In the genomic region with DNA sequence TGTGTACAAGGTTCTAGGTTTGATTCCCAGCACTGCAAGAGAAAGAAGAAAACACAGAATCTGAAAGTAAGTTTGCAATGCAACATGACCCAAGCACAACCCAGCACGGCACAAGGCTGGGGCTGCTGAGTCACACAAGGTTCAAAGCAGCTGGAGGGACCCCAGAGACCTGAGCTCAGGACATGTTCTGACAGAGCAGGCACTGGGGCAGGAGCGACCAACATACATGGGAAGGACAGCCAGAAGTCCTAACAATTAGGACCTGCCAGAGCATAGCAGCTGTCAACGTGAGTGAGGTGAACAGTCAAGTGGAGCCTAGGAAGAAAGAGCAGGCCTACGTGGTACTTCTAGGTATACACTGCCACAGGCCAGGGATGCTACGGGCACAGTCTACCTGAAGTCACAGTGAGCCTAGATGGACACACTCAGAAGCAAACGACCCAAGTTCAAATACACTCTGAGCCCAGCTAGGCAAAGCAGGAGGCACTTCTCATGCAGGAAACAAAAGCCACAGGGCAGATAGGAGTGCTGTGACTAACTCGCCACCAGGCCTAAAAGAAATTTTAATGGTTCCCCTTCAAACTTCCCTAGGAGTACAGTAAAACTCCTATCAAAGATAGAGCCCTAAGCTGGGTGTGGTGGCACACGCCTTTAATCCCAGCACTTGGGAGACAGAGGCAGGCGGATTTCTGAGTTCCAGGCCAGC, we compare ENCODE assay signal across 12 mouse cellular contexts. TPM values are rescaled to one million over a fixed set of nuclear protein-coding genes. Genes with fewer than 3 reads are reported as not detected.
DNase-seq lines count a peak whose midpoint lies in the region; ATAC-seq and TF ChIP-seq lines count a peak whose summit lies in the region.
"Had no signal": no experiment of that assay in that cellular context is flagged by ENCODE, and none has a peak within 500 bp of the region (broad histone marks: within the 10 kb centered on the region; RNA-seq: fewer than 3 reads in every experiment).

No protein-coding gene starts in this region.

- ATAC-seq in hindbrain, embryonic 13.5 days (ENCODE audit: low FRiP score) = no peak

- peaks cover 61% of the 10 kb centered on the region for H3K4me1 ChIP-seq in hindbrain, embryonic 13.5 days (replicated peaks)
- H3K4me1 ChIP-seq in hindbrain, embryonic 10.5 days (replicated peaks) = peaks cover 48% of the 10 kb centered on the region
- peaks cover 10 to 61% of the 10 kb centered on the region in 2 experiments for H3K4me1 ChIP-seq in CH12.LX (ENCODE audit: control insufficient read depth in 1 of 2, insufficient read depth in 2 of 2)

- H3K4me3 ChIP-seq in hindbrain, embryonic 13.5 days = 0 out of 2 replicates have a peak overlapping the region, but pooled peaks have one; percentile 62
- H3K4me3 ChIP-seq in hindbrain, embryonic 10.5 days = no peak overlapping the region
- H3K4me3 ChIP-seq in CH12.LX (replicated peaks in 1 of 3; ENCODE audit: low read depth in 2 of 3, low read length in 2 of 3, poor library complexity in 1 of 3) = no peak overlapping the region

- TF ChIP-seq POLR2A in CH12.LX (IDR thresholded peaks at IDR 0.05; ENCODE audit: low read depth, low read length) = no peak

- no peak for TF ChIP-seq RAD21 in CH12.LX (IDR thresholded peaks at IDR 0.05; ENCODE audit: low read depth, low read length)

- no peak for DNase-seq in hindbrain, embryonic 10.5 days (ENCODE audit: low spot score)
- DNase-seq in 3T3-L1 (ENCODE audit: low read depth, low spot score) (peak; percentile 54), CH12.LX (ENCODE audit: extremely low read depth) (peak; percentile 27)
- peak; percentile 32 for DNase-seq in induced T-regulatory cell, adult 2 months (ENCODE audit: low read depth)
- no peak for DNase-seq in left cerebral cortex, postnatal 4 days
- DNase-seq in cerebellum, adult 18-20 months = no peak
- no peak for DNase-seq in frontal cortex, postnatal 14 days (ENCODE audit: low spot score in 2 of 2)
- DNase-seq: right cerebral cortex, adult 18-20 months had no signal

- 85% methylated on average over 9 of the region's 9 CpGs for WGBS in hindbrain, embryonic 13.5 days
- 85% methylated on average over 9 of the region's 9 CpGs for WGBS in hindbrain, embryonic 10.5 days

- peaks cover 20% of the 10 kb centered on the region for H3K27me3 ChIP-seq in hindbrain, embryonic 13.5 days
- H3K27me3 ChIP-seq in hindbrain, embryonic 10.5 days (ENCODE audit: insufficient read depth, poor library complexity, severe bottlenecking) = peaks cover 36% of the 10 kb centered on the region
- peaks cover 32% of the 10 kb centered on the region for H3K27me3 ChIP-seq in CH12.LX (replicated peaks)

- no peak for TF ChIP-seq CTCF in CH12.LX (conservative IDR thresholded peaks at IDR 0.05 in 1 of 2, IDR thresholded peaks at IDR 0.05 in 1 of 2; ENCODE audit: low read depth in 2 of 2, low read length in 2 of 2)

- dilution Hi-C loops in CH12.LX (cut with MboI; ENCODE audit: extremely low pct_ligation_motif_present, extremely low pct_unique_long_range_greater_than_20kb, low sequenced_read_pairs) = no loop called here

- in situ Hi-C loops in CH12.LX (cut with MboI; ENCODE audit: low pct_ligation_motif_present, low pct_unique_long_range_greater_than_20kb, low sequenced_read_pairs) = no loop called here

- H3K9me3 ChIP-seq in hindbrain, embryonic 13.5 days = no peaks in the 10 kb centered on the region
- H3K9me3 ChIP-seq in hindbrain, embryonic 10.5 days = no peaks in the 10 kb centered on the region
- H3K9me3 ChIP-seq in CH12.LX (replicated peaks; ENCODE audit: low read length) = no peaks in the 10 kb centered on the region
- H3K9me3 ChIP-seq: G1E had no signal

- no peak overlapping the region; the same call in 1 of the 2 replicates for H3K9ac ChIP-seq in hindbrain, embryonic 13.5 days
- H3K9ac ChIP-seq in CH12.LX (ENCODE audit: insufficient read depth, low read depth) = no peak overlapping the region

- H3K27ac ChIP-seq in hindbrain, embryonic 13.5 days = no peak overlapping the region
- H3K27ac ChIP-seq in hindbrain, embryonic 10.5 days = no peak overlapping the region
- H3K27ac ChIP-seq in CH12.LX (ENCODE audit: insufficient read depth, low read depth) = peak overlapping the region; percentile 44

- H3K36me3 ChIP-seq in hindbrain, embryonic 13.5 days = peaks cover 16% of the 10 kb centered on the region
- H3K36me3 ChIP-seq in hindbrain, embryonic 10.5 days = peaks cover 12% of the 10 kb centered on the region
- peaks cover 12 to 24% of the 10 kb centered on the region in 2 experiments for H3K36me3 ChIP-seq in CH12.LX (replicated peaks in 1 of 2; ENCODE audit: control insufficient read depth in 1 of 2, insufficient read depth in 1 of 2, low read length in 1 of 2)

- H3K4me2 ChIP-seq in hindbrain, embryonic 13.5 days = peak overlapping the region; percentile 80
- H3K4me2 ChIP-seq in CH12.LX (ENCODE audit: insufficient read depth, low read depth, poor library complexity, severe bottlenecking) = peak overlapping the region; percentile 3; the same call in 1 of the 2 replicates

- no peak for TF ChIP-seq EP300 in CH12.LX (IDR thresholded peaks at IDR 0.05; ENCODE audit: low read length)

- intact Hi-C loops in left cerebral cortex, postnatal 4 days (cut with DNase I) = no loop called here

- 0 out of 2 replicates have a peak, but pooled peaks cover 2% of the 10 kb centered on the region for H3K79me2 ChIP-seq in CH12.LX (replicated peaks; ENCODE audit: control insufficient read depth, extremely low read depth, insufficient read depth, poor library complexity, severe bottlenecking)

TF ChIP-seq in CH12.LX, 34 proteins besides CTCF, POLR2A, EP300 and RAD21:
- TF ChIP-seq USF1 (IDR thresholded peaks at IDR 0.05; ENCODE audit: low read depth, low read length) (no peak), IRF4 (IDR thresholded peaks at IDR 0.05; ENCODE audit: low read depth, low read length) (0 out of 2 replicates have a peak, but pooled peaks have one; percentile 13), MXI1 (IDR thresholded peaks at IDR 0.05; ENCODE audit: low read depth, low read length) (peak; percentile 53; the same call in 1 of the 2 replicates), ETS1 (conservative IDR thresholded peaks at IDR 0.05; ENCODE audit: low read depth, low read length) (peak; percentile 57; the same call in 1 of the 2 replicates), MEF2A (IDR thresholded peaks at IDR 0.05; ENCODE audit: borderline replicate concordance, low read depth, low read length) (no peak), ZKSCAN1 (IDR thresholded peaks at IDR 0.05; ENCODE audit: borderline replicate concordance, low read depth, low read length) (no peak)

RNA-seq across cellular contexts. Expression of gene Impdh1, which starts 5.8 kb away (rescaled TPM):
- polyA plus RNA-seq in hindbrain, embryonic 13.5 days (2015; fragmentation: Nextera tagmentation; extraction: Ambion mirVana) = 58.1 and 65.5 TPM in 2 replicates
- polyA plus RNA-seq in hindbrain, embryonic 10.5 days (2016; fragmentation: Nextera tagmentation; extraction: Ambion mirVana) = 40.5 and 48.4 TPM in 2 replicates
- total RNA-seq in CH12.LX (2012; rRNA removed) = 14.9 and 17.3 TPM in 2 replicates
- total RNA-seq in CH12.LX (2014; rRNA removed) = 2.5 and 3.1 TPM in 2 replicates
- polyA plus RNA-seq in CH12.LX (2012; ENCODE audit: insufficient read length, low read depth) = 19.6 and 21.6 TPM in 2 replicates
- 10 to 100 TPM; 92.7 to 96.6 TPM for total RNA-seq in left cerebral cortex, postnatal 4 days (2021)

RNA-seq across cellular contexts. Expression of gene Prrt4, which starts 31.0 kb away (rescaled TPM):
- polyA plus RNA-seq in hindbrain, embryonic 13.5 days (2015; fragmentation: Nextera tagmentation; extraction: Ambion mirVana) = 4.7 and 4.8 TPM in 2 replicates
- 1.1 and 1.6 TPM in 2 replicates for polyA plus RNA-seq in hindbrain, embryonic 10.5 days (2016; fragmentation: Nextera tagmentation; extraction: Ambion mirVana)
- not detected in 2 replicates for total RNA-seq in CH12.LX (2012; rRNA removed)
- not detected in 2 replicates for total RNA-seq in CH12.LX (2014; rRNA removed)
- not detected in 2 replicates for polyA plus RNA-seq in CH12.LX (2012; ENCODE audit: insufficient read length, low read depth)
- total RNA-seq in left cerebral cortex, postnatal 4 days (2021) = 10 to 100 TPM; 15.1 to 19.1 TPM
- total RNA-seq: granulocyte monocyte progenitor cell, adult 5-6 weeks; hematopoietic stem cell, adult 5-6 weeks had no signal
- polyA plus RNA-seq: G1E had no signal

RNA-seq across cellular contexts. Expression of gene Rbm28, which starts 45.6 kb away (rescaled TPM):
- polyA plus RNA-seq in hindbrain, embryonic 13.5 days (2015; fragmentation: Nextera tagmentation; extraction: Ambion mirVana) = 41.2 and 41.5 TPM in 2 replicates
- 39.3 and 48.9 TPM in 2 replicates for polyA plus RNA-seq in hindbrain, embryonic 10.5 days (2016; fragmentation: Nextera tagmentation; extraction: Ambion mirVana)
- total RNA-seq in CH12.LX (2012; rRNA removed) (37.6 and 46.7 TPM in 2 replicates), CH12.LX (2014; rRNA removed) (56.2 and 63.9 TPM in 2 replicates)
- 103 and 109 TPM in 2 replicates for polyA plus RNA-seq in CH12.LX (2012; ENCODE audit: insufficient read length, low read depth)
- 10 to 100 TPM; 44.5 to 51.7 TPM for total RNA-seq in left cerebral cortex, postnatal 4 days (2021)

Comparison
In these comparisons a context has a peak if more than half of its experiments do, and no peak if none do; other contexts are left out.
1. DNase-seq: peak in 3T3-L1 (single experiment), CH12.LX (single experiment) and induced T-regulatory cell, adult 2 months (single experiment); none in hindbrain, embryonic 10.5 days (single experiment), left cerebral cortex, postnatal 4 days (single experiment), cerebellum, adult 18-20 months (0 of 2) and frontal cortex, postnatal 14 days (0 of 2).